In the genomic region with DNA sequence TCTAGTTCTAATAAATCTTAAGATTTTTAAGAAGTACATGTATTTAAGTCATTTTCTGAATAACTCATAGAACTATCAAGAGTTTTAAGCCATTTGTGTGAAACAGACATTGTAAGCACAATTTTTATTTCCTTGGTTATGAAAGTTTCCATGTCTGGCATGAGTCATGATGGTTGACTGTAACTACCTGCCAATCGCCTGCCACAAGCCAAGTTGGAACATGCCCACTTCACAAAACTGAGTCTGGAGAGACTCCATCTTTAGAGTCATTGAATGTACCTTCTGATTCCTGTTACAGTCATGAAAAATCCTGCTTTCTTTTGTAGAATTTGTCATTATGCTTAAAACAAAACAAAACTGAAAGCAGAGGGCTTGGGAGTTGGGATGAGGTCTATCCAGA, we compare ENCODE assay signal across 25 mouse cellular contexts.
"Had no signal": no experiment of that assay in that cellular context is flagged by ENCODE, and none has a peak within 500 bp of the region (broad histone marks: within the 10 kb centered on the region; RNA-seq: fewer than 3 reads in every experiment).

No protein-coding gene starts in this region.

- H3K27me3 ChIP-seq: heart, embryonic 13.5 days; heart, embryonic 15.5 days; hindbrain, embryonic 13.5 days; hindbrain, embryonic 15.5 days; intestine, embryonic 15.5 days; limb, embryonic 12.5 days; liver, embryonic 13.5 days had no signal

- H3K4me2 ChIP-seq: heart, embryonic 11.5 days; heart, embryonic 13.5 days; heart, embryonic 15.5 days; hindbrain, embryonic 13.5 days; hindbrain, embryonic 15.5 days; intestine, embryonic 15.5 days; limb, embryonic 12.5 days; liver, embryonic 11.5 days; liver, embryonic 13.5 days had no signal

- H3K9me3 ChIP-seq: heart, embryonic 13.5 days; heart, embryonic 15.5 days; hindbrain, embryonic 13.5 days; hindbrain, embryonic 15.5 days; intestine, embryonic 15.5 days; limb, embryonic 10.5 days; limb, embryonic 12.5 days; liver, embryonic 13.5 days had no signal

- DNase-seq: gastrocnemius, adult 2 months; gastrocnemius, postnatal 10 days; gastrocnemius, postnatal 25 days; heart, adult 11 months; heart, adult 2 months; heart, postnatal 14 days; heart, postnatal 36 days; kidney, adult 18-20 months; kidney, postnatal 10 days; kidney, postnatal 4 days; liver; liver, embryonic 13.5 days had no signal

- H3K9ac ChIP-seq: heart, embryonic 13.5 days; heart, embryonic 15.5 days; hindbrain, embryonic 13.5 days; hindbrain, embryonic 15.5 days; intestine, embryonic 15.5 days; limb, embryonic 12.5 days; liver, embryonic 13.5 days had no signal

- ATAC-seq: inflammation-experienced regulatory T-cells, adult 6 months; intestine, embryonic 15.5 days; intestine, postnatal 0 days had no signal

- H3K27ac ChIP-seq: gastrocnemius, adult 2 months; heart, adult 2 months; heart, embryonic 13.5 days; heart, embryonic 15.5 days; hindbrain, embryonic 13.5 days; hindbrain, embryonic 15.5 days; intestine, embryonic 15.5 days; layer of hippocampus, adult 2 months; left cerebral cortex, adult 2 months; limb, embryonic 10.5 days; limb, embryonic 12.5 days; liver, embryonic 13.5 days had no signal

- H3K4me3 ChIP-seq: gastrocnemius, adult 2 months; heart, adult 2 months; heart, embryonic 13.5 days; heart, embryonic 15.5 days; hindbrain, embryonic 13.5 days; hindbrain, embryonic 15.5 days; intestine, embryonic 15.5 days; layer of hippocampus, adult 2 months; left cerebral cortex, adult 2 months; limb, embryonic 10.5 days; limb, embryonic 12.5 days; liver, embryonic 13.5 days had no signal

- H3K4me1 ChIP-seq: heart, embryonic 13.5 days; heart, embryonic 15.5 days; hindbrain, embryonic 13.5 days; hindbrain, embryonic 15.5 days; intestine, embryonic 15.5 days; limb, embryonic 10.5 days; limb, embryonic 12.5 days; liver, embryonic 13.5 days had no signal
